Mouse (Mus musculus) cerebellum, adult 11 months (tissue): ENCODE data around the gene 5730507C01Rik.
"Not testable (repeated sequence)": the region's sequence is repeated elsewhere in the genome, so short reads cannot be mapped to it uniquely, and the experiment has no call there.

Experiments
- DNase-seq: peaks from one replicate; pipeline ENCODE4 v3.0.0; 2022

5730507C01Rik gene

GRCm38 (mm10) chr12:18514171-18514570 is at the start of gene 5730507C01Rik:
Gene 5730507C01Rik, plus strand, starts transcription at chr12:18514510.
- no peak for DNase-seq

GRCm38 (mm10) chr12:18514616-18515015 is 306 bp downstream of the 5730507C01Rik start:
- not testable (repeated sequence) for DNase-seq

GRCm38 (mm10) chr12:18515077-18515476 is 767 bp downstream of the 5730507C01Rik start:
- DNase-seq: not testable (repeated sequence)
